Mouse (Mus musculus): ENCODE data around the gene Pax6. TPM values are rescaled to one million over a fixed set of nuclear protein-coding genes. Genes with fewer than 3 reads are reported as not detected.

Pax6 gene
- not detected for total RNA-seq (2021)
- long read RNA-seq, experiment 1 = 0 reads
- long read RNA-seq, experiment 2 = 0 reads

DNA sequence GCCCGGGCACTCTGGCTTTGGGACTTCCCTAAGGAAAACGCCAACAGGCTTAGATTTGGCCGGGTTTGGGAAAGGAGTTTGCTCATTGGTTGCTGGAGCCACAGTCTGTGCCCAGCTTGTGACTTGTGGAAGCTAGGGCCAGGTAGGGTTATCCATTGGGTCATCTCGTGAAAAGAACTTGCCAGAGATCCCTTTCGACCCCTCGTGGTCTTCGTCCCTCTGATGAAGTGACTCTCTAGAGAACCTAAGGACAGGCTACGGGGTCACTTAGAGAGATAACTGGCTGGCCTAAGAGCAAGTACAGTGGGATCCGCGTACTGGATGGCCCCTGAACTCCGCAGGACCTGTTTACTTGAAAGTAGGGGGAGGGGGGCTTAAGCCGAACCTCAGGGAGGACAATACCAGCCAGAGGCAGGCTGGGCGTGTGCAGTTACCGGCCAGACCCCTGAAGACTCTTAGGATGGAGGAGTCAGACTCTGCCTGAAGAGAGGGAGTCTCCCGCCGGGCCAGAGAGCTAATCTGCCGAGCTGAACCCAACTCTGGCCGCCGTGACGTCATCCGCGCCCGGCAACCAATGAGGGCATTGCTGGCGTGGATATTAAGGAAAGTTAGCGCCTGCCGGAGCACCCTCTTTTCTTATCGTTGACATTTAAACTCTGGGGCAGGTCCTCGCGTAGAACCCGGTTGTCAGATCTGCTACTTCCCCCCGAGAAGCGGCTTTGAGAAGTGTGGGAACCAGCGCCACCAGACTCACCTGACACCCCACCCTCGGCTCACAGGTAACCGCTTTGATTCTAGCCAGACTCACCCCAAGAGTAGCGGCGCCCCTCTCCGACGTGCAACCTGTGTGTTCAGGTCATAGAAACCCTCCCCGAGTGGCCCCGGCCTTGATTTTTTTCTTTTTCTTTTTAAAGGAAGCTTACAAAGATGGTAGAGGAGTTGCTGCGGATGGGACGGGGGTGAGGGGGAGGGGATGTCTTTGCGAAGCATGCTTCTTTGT lies at the start of gene Pax6:
Gene Pax6 (plus strand): TSS at position 630 of the 1,000 bp plus-strand sequence.
- DNase-seq = no peak
- intact Hi-C loops (cut with DNase I) = loop anchor here (2.0 kb wide), 1 partner anchor 18 kb away; no protein-coding TSS in a partner anchor

- intact Hi-C loops (cut with DNase I) = no loop called here
- DNase-seq = no peak
Measured at GRCm38 (mm10) chr2:105648933-105649332, 19.8 kb upstream of the Pax6 start.

DNA sequence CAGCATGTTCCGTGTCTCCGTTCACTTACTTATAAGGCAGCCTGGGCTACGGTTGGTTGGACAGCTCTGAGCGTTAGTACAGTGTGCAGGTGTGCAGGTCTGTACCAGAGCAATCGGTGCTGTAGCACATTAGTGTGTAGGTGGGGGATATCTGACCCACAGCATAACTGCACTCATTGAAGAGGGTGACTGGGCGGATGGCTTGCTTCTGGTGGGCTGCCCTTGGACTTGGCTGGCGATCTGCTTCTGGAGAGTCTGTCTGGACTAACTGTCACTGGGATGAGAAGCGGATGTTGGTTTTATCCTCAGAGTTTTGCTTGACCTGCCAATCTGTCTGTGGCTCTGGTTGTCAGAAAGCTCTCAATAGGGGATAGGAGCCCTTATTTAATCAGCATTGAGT lies 12.2 kb upstream of the Pax6 start:
- intact Hi-C loops (cut with DNase I) = no loop called here
- DNase-seq = no peak

DNA sequence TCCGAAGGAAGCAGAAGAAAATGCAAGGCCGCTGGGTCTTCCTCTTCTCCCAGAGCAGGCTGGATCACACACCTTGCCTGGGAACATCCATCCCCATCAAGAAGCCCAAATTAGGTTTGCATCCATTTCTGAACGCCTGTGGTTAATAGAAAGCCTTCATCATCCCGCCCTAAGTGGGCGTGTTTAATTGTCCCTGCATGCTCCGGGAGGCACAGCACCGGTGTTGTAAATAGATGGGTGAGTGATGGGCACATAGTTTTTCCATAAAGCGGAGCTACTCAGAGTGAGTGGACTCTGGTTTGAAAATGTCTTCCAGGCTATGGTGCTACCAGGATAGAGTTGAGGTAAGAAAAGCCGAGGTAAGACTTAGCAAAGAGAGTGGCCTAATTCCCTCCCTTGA lies 9.3 kb upstream of the Pax6 start:
- no peak for DNase-seq
- intact Hi-C loops (cut with DNase I) = no loop called here

DNA sequence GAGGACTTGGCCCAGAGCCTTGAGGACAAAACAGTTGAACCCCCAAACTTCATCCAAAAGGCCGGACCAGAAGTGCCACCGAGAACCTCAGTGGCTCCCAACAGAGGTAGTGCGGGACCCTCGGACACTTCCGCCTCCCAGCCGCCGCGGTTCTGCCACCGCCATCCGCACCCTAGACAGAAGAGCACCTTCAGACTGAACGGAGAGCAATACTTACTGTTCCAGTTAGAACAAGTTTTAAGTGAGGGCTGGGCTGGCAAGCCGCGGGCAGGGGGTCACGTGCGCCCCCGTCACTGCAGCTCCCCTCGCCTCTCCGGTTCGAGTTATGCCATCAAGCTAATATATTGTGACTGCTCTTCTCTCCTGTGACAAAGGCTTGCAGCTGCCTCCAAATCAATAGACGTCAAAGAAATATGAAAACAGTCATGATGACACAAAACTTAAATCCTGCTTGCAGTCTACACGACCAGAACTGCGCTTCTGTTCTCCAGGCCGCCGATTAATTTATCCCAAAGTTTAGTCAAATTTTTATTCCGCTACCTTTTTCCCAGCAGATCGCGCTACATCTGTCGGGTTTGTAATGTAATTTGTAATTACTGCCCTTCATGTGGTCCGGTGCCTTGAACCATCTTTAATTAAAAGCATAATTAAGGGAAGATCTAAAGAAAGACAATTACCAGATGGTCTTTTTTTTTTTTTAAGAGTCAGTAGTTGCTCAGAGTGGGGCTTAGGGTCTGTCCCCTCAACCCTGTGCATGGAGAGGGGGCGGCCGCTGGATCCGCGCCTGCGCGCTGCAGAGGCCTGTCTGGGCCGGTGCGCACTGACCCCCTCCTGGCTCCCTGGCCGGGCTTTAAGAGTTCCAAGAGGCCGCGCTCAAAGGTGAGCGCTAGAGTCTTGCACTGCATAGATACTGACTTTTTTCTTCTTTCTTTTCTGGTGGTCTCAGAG lies 8.5 kb upstream of the Pax6 start:
- intact Hi-C loops (cut with DNase I) = no loop called here
- DNase-seq = no peak

DNA sequence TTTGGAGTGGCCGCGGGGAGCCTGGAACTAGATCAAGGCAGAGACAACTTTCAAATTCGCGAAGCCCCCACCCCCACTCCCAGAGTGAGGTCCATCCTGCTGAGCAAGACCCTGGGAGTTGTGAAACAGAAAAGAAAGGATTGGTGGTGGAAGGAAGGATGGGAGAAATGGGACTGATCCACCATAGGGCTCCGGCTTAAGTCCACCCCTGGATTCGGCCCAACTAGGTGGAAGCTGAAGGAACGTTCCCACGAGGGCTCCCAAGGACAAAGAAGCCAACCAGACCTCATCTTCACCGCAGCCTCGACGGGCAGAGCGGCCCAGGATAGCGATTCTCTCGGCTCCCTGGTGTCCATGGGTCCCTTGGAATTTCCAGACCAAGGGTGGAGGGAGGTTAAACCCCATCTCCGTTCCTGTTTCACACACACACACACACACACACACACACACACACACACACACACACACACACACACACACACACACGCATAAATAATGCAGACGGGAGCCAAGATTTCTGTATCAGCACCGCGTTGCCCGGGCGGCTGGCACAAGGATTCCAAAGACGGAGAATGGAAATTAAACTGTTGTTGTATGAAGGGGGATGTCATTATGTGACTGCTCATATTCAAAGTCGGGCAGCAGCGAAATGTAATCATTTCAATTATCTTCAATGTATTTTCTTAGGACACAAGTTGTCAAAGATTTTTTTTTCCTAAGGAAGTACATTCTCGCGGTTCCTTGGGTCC lies 7.7 kb upstream of the Pax6 start:
- DNase-seq = no peak
- intact Hi-C loops (cut with DNase I) = no loop called here

GRCm38 (mm10) chr2:105661623-105662066 lies 7.1 kb upstream of the Pax6 start:
- intact Hi-C loops (cut with DNase I) = no loop called here
- DNase-seq = no peak

- no peak for DNase-seq
- intact Hi-C loops (cut with DNase I) = no loop called here
Measured at GRCm38 (mm10) chr2:105662121-105662520, 6.6 kb upstream of the Pax6 start.

DNA sequence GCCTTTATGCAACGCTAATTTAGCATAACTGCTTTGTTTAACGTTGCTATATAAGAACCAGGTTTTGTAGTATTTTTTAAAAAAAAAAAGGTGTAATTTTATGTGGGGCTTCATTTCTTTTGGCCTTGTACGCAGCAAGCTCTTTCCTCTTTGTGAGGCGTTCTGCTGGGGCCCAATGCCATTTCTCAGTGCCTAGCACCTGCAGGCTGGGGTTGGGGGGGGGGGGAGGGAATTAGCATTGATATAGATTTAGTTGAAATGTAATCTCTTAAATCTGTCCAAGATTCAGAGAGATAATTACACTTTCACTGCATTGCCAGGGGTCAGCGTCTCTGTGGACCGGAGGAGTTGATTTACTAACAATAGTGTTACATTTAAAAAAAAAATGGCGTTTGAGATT lies 6.1 kb upstream of the Pax6 start:
- intact Hi-C loops (cut with DNase I) = no loop called here
- no peak for DNase-seq

GRCm38 (mm10) chr2:105663101-105663511 lies 5.6 kb upstream of the Pax6 start:
- DNase-seq = no peak
- intact Hi-C loops (cut with DNase I) = no loop called here

DNA sequence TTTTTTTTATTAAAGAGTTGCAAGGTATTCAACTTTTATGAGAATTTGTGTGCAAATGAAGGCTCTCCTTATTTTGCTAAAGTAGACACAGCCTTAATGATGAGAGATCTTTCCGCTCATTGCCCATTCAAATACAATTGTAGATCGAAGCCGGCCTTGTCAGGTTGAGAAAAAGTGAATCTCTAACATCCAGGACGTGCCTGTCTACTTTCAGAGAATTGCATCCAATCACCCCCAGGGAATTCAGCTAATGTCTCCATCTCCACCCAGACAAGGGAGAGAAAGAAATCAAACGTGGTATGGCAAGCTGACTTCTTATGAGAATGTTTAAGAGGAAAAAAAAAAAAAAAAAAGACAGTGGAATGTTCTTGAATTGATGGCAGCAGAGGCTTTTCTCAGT lies 3.7 kb upstream of the Pax6 start:
- intact Hi-C loops (cut with DNase I) = no loop called here
- DNase-seq = no peak

DNA sequence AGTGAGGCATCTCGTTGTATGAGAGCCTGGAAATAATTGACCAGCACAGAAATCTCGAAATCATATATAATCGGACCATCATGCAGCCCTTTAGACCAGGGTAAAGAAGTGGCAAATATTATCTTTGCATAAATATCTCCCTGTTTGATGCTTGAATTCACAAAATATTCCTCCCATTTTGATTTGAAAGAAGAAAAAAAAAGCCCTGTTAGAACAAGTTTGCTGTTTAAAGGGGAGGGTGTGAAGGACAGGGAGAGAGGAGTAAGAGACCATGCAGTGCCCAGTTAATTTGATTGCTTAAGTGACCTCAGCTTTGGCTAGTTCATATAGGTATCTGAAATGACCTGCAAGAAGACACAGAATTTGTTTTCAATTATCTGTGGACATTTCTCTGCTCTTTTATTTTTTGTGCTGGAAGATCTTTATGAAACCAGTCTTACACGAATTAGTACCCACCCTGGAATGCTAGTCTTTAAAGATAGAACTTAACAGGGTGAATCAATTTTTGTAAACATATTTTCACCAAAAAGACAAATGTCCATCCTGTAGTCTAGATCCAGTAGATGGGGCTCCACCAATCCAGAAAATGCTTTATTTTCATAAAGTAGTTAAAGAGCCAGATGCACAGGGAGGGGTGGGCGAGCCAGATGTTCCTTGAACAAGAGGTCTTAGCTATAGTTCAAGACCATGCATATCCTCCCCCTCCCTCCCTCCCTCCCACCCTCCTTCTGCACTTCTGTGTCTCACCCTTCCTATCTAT lies 3.0 kb upstream of the Pax6 start:
- no peak for DNase-seq
- intact Hi-C loops (cut with DNase I) = no loop called here

DNA sequence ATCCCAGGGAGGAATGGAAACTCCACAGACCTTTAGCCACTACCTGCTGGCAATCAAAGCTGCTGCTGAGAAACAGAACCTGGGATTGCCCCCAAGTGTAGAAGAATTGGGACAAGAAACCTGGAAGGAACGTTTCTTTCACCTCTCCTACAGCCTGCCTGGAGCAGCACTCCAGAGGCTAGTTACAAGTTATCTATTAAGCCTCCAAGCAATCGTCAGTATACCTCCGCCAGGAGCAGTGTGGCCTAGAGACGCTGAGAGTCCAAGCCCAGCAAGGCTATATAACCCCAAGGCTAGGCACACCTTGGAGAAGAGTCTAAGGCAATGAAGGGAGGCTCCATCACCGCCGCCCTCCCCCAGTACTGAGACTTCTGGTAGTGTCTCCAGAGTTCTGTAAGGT lies 2.4 kb upstream of the Pax6 start:
- DNase-seq = no peak
- intact Hi-C loops (cut with DNase I) = no loop called here

GRCm38 (mm10) chr2:105666763-105667625 lies 1.7 kb upstream of the Pax6 start:
- intact Hi-C loops (cut with DNase I) = no loop called here
- DNase-seq = no peak

- DNase-seq = no peak
- intact Hi-C loops (cut with DNase I) = no loop called here
Measured at GRCm38 (mm10) chr2:105667626-105667950, 1.1 kb upstream of the Pax6 start.

DNA sequence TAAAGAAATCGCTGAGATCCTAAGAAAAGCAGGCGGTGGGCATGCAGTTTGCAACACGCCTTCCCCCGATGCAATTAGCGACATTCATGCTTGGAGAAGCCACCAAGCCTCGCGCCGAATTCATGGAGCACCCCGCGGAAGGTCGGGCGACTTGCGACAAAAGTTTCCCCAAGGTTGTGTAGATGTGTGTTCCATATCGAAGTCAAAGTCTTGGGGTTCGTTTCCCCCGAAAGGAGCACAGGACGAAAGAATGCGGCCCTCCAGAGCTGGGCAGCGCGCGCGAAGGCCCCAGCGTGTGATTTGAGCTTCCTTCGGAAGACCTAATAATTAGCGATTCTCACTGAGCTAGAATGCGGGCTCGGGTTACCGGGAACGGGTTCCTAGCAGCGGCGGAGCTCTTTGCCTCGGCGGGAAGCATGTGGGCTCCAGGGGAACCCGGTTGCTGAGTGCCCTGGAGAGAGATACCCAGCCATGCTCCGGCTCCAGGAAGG lies 716 bp downstream of the Pax6 start:
- DNase-seq = no peak
- intact Hi-C loops (cut with DNase I) = loop anchor here (2.0 kb wide), 1 partner anchor 17 kb away; no protein-coding TSS in a partner anchor

DNA sequence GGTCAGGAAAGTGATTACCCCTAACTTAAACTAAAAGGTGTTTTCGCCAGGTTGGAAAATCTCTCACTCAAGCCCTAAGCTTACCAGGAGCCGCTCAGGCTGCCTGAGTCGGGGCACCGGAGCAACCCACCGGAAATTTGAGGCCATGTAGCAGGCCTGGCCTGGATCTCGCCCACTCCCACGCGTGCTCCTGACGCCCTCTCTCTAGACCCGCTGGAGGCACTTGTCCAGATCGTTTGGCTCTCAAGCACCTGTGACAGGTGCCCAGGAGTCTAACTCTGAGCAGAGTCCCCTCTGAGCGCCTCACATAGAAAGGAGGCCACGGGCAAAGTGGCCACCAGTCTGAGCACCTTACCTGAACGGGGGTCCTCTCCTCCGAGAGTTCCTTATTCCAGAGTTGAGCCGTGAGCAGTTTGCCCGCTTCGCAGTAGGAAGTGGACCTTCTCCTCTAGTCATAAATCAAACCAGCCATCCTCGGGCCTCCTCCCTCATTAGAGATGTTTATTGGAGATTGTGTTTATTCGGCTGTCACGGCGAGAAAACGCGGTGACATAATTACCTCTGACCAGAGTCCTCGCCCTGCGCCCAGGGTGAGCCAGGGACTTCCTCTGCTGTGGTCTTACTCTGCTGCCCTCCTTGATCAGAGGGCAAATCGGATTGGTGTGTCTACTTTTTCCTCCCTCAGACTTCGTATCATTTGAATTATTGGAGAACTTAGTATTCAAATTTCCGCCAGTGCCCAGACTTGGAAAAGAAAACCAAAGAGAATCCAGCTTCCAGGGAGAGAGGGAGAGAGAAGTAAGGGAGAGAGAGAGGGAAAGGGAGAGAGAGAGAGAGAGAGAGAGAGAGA lies 1.4 kb downstream of the Pax6 start:
- intact Hi-C loops (cut with DNase I) = loop anchor here (2.0 to 5.0 kb wide), 2 partner anchors 17 to 237 kb away; no protein-coding TSS in a partner anchor
- DNase-seq = no peak
